Mouse (Mus musculus): ENCODE data around the gene Npas3.

GRCm38 (mm10) chr12:53338349-53338948 is 90.0 kb downstream of the Npas3 start:
- TF ChIP-seq CTCF (IDR thresholded peaks at IDR 0.05; ENCODE audit: low read depth, low read length) (no peak), EP300 (IDR thresholded peaks at IDR 0.05; ENCODE audit: insufficient read depth, low read depth, low read length) (no peak)

All from ES-Bruce4 (cell line).